Mouse (Mus musculus) adrenal gland, adult 2 months (tissue): ENCODE measurements at regions not wholly inside any gene's neighbourhood (a gene's known extent, or its start where the extent isn't known, plus 50 kb on each side); places are given as distances from the start of the nearest gene placed in this dataset.
A peak's percentile ranks its signal among the peaks of the same experiment; 100 is the strongest.

ENCODE experiments used
- DNase-seq: peaks from one replicate; pipeline ENCODE4 v3.0.0; 2021

DNA sequence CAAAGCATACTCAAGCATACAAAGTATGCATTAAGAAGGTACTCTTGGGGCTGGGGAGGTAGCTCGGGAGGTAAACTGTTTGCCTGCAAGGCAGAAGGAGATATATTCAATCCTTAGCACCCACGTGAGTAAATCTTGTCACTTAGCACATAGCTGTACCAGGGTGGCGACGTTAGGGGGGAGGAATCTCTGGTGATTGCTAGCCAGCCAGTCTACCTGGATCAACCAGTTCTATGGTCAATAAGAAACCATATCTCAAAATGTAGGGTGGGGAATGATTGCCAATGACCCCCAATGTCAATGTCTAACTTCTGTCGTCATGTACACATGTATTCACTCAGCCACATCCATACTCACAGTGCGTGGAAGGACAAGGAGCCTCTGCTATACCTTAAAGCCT, 214.5 kb downstream of the CK137956 start:
- DNase-seq, result no peak

DNA sequence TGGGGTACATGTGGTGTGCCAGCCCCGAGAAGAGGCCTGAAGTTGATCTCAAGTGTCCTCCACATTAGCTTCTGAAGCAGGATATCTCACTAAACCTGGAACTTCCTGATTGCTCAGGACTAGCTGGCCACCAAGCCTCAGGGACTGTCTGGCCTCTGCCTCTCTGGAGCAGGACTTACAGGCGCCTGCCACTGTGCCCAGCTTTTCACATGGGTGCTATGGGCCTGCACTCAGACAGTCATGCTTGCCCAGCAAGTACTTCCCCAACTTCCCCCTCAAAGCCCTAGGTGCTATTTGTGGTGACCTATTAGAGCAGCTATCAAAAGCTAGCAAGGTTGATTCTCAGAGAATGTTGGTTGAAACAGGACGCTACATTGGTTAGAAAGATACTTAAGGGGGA, 220.0 kb downstream of the CK137956 start:
- DNase-seq, result no peak

DNA sequence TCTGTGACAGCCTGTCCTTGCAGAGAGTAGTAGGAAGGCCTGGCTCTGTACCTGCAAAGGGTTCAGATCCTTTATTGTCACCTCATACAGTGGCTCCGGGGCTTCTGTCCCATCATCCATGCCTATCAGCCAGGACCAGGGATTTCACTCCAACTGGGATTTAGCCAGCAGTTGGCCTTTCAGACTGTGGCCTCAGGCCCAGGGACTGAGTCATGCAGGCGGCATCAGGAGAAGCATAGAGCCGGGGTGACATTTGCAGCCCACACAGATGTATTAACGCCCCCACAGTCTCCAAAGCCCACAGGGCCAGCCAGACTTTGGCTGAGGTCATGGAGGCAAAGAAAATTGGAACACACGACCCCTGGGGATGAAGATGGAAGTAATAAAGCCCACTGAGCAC, 222.9 kb downstream of the CK137956 start:
- DNase-seq, result peak; percentile 76

DNA sequence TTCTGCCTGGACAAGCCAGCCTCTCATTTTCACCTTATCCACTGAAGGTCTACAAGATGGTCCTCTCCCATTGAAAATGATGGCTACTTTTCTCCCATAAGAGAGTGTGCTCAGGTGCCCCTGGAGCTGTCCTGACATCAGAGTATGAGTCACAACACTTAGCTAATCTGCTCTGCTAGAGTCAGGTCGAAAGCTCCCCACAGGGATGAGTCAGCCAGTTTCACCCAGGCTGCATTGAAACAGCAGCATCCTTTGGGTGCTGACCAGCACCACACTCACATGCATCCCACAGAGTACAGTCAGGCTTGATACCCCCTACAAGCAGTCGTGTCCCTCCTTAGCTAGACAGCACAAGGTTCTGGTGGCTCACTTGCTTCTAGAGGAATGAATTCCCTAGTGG, 234.0 kb downstream of the CK137956 start:
- peak; percentile 55 for DNase-seq

DNA sequence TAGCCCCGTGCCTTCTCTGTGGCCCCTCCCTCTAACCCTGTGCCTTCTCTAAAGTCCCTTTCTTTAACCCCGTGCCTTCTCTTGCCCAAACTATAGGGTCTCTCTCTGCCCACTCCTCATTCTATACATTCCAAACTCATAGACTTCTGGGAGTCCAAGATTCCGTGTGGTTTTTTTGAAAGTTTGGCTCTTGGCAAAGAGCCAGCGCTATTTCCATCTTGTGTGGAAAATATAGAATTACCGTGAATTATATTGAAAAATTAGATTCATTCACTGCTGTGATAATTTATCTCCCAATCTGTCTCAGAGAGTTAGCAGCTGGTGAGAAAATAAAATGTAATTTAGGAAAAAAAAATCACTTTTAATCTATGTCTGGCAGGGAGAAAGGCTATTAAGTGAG, 234.6 kb downstream of the CK137956 start:
- DNase-seq, result no peak

DNA sequence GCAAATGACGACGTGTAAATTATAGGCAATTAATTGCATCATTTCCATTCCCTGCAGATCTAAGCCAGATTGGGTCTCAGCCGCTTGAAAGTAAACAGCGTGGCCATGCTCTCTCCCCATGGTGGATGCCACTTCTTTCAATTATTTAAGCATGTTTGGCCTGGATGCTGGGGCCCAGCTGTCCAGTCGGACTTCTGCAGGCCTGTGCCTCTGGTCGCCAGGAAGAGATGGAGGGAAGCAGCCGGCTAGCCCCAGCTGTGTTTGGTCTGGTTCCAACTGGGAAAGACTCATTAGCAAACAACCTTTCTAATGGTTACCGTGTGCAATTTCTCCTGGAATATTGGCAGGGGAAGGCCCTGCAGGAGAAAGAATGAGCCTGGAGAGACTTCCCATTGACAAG, 236.1 kb downstream of the CK137956 start:
- DNase-seq, result no peak

DNA sequence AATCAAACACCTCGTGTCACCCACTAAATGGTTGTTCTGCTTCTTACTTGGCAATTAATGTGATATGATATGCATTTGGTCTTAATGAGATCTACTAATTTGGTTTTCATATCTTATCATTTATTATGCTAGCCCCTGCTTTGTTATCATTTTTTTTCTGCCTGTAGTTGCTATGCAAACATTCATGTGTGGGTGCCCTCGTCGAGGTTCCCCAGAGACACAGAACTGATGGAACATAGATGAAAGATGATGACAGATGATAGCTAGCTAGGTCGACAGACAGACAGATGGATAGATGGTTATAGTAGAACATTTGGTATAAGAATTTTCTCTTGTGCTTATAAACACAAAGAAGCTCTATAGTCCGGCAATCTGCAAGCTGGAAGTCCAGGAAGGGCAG, 252.1 kb downstream of the CK137956 start:
- no peak for DNase-seq

DNA sequence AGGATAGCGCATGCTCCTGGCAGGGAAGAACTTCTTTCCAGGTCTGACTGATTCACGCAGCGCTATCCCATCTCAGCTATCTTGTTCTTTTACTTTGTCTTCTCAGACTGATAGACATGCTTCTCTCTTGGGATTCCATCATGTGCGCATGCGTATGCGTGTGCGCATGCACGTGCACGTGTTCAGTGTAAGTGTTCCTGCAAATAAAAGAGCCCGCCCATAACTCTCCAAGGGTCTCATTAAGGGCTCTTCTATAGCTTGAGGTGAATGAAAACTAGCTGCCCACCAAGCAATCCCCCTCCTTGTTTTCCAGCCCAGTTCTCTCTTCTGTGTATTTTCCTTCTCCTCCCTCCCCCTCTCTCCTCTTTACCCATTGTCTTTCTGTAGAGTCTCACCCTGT, 258.5 kb downstream of the CK137956 start:
- no peak for DNase-seq

DNA sequence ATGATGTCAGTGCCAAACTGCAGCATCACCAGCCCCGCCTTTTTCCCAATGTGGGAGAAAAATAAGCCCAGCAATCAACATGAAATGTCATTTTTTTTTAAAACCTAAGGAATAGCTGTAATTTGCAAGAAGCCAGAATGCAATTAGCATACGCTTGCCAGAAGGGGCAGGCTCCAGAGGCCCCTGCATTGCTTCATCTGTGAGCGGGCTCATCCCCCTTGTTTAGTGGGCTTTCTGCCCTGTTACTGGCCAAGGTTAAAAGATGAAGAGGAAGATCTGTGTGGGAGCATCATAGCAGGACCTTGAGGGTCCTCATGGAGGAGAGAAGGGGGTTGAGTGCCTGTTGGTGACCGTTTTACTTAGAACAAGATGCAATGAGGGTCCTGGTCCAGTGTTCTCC, 259.9 kb downstream of the CK137956 start:
- no peak for DNase-seq

DNA sequence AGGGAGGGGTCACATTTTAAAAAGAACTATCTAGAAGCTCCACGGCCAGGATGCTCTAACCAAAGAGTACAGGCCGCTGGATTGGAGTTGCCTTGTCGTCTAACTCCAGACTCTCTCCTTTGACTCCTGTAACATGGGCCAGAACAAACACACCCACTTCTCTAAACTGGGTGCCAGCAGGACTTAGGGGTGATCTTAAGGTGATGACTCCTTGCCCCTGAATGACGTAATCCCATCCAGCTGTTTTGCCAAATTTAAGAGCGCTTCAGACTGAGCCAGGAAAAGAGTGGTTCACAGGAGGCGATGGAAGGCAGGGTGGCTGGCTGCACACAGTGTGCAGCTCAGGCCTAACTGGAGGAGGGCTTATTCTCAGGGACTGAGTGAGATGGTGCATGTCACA, 261.0 kb downstream of the CK137956 start:
- DNase-seq, result no peak

DNA sequence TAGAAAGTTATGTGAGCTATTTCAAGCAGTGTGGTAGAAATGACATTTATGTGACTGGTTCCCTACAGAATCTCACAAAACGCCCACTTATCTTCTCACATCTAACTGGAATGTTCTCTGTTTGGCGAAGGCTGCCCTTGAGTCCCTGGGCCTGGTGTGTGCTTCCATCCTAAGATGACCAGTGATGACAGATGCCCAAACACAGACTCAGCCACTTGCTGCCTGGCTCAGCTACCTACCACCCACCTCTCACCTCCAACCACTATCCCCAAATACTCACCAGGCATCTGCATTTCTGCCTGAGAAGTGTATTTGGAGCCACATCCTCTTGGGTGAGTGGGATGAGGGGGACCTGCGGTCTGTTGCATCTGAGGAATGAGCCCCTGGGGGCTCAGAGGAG, 262.6 kb downstream of the CK137956 start:
- no peak for DNase-seq

DNA sequence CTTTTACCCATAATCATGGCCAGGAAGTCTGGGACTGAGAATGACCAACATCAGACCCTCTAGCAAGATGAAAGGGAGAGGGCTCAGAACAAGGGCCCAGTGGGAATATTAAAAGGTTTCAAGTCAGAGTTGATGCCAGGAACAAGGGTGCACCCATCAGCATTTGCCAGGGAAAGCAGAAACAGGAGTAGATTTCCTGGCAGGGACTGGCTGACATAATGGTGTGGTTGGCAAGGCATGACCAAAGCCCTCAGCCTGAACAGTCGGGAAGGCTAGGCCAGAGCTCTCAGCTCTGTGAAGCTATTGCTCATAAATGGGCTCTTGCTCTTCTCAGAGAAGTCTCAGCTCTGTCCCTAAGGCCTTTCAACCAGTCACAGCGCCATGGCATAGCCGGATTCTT, 263.6 kb downstream of the CK137956 start:
- DNase-seq, result no peak

DNA sequence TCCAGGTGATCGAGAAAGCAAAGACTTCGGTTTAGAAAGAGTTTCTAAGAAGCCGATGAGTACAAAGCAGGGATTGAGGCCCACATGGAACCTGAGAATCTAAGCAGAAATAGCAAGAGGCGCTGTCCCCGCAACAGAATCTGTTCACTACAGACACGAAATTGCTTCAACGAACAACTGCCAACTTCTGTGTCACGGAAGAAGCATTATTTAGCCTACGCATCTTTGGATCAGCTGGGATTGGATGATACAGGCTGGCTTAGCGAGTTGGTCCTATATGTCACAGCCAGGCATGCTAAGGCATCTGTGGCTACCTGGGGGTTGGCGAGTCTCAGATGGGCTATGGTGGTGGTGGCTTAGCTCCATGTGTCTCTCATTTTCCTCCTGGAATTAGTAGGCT, 269.1 kb downstream of the CK137956 start:
- DNase-seq, result no peak

DNA sequence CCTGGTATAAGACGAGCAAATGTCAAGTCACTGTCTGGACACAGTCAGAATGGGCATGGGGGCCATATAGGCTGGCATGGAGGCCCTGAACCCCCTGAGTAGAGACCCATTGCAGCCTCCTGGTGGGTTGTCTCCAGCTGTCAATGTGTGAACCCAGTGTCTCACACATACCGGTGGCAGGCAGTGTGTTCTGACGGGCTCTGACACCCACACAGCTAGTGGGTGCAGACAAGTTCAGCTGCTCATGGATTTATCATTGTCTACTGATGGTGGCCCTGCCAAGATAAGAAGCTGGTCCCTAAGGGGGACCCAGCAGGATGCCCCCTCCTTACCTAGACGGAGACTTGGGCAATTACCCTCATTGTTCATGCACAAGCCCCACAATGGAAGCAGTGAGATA, 280.8 kb downstream of the CK137956 start:
- DNase-seq, result no peak

DNA sequence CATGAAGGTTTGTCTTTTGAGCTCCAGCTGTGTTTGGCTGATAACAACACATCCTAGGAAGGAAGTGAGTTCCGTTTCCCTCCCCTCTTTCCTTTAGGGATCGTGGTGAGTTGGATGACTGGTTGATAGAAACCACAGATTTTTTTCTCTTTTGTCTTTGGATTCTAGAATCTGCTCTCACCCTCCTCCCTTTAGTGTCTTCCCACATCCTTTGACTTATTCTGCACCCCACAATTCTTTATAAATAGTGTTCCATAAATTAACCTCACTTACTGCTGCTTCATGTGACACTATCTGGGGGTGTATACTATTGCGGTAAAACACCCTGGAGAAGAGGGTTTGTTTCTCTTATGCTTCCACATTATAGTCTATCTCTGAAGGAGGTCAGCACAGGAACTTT, 285.7 kb downstream of the CK137956 start:
- no peak for DNase-seq

DNA sequence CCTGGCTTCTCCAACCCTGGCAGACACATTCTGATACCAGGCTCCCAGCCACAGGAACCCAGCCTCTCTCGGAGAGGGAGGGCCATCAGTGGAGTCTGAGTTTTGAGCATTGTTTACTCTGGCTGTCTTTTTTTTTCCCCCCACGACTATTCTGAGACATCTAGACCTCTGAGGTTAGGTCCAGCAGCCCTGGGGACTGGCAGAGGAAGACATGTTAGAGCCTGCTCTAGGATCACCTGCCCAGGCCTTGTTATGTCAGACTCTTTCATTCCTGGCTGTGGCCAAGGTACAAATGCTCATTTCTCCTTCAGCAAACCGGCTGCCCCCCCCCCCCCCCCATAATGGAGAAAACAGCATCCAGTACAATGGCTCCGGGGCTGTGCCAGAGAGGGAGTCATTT, 291.4 kb downstream of the CK137956 start:
- DNase-seq, result no peak

DNA sequence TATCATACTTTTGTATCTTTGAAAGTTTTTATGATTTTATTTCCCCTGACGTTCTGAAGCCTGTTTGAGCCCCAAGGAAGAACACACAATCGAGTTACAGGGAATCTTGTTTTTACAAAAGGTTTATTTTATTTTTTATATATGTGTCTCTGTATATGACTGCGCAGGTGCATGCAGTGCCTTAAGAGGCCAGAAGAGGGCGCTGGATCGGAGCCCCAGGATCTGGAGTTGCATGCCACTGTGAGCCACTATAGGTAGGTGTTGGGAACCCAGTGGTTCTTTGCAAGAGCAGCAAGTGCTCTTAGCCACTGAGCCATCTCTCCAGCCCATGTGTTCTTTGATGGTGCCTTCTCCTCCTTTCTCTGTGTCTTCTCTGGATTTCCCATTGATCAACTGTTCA, 292.3 kb downstream of the CK137956 start:
- no peak for DNase-seq

DNA sequence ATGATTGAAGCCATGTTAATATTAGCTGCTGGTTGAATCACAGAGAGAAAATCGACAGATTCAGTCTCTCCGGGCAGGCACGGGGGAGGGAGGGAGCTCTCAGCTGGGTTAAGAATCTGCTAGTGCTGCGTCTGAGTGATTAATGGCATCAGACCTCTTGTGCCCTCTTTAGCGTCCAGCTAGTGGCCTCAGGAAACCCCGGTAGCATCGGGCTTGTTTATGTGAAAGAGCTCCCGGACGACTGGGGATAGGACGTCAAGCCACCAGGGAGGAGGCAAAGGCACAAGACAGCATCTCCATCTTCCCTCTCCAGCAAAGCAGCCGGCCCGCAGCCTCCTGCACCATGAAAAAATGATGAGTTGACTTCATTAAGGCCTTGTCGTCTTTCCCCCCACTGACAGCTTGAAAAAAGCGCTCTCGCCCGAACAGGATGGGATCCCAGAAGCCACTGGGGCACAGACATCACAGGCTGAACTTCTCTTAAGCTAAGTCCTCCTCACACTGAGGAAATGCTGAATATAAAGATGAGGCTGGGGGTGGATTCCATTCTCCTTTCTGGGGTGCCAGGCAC, 294.9 kb downstream of the CK137956 start:
- peak; percentile 20 for DNase-seq

DNA sequence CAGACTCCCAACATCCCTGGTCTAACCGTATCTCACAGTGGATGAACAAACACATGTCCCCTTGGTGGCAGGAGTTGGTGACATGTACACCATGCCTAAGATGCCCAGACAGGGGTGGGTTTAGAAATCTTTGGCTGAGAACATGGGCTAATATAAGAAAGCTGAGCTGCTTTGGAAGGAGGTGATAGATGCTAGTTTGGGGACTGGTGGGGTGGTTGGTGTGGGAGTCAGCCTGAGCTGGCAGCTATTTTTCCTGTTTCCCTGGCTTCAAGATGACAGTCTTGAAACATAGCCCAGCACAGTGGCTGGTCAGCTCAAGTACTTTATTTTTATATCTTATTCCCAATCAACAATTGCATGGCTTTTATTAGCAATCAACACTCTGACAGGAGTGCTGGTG, 302.0 kb upstream of the Gjb5 start:
- DNase-seq, result no peak

DNA sequence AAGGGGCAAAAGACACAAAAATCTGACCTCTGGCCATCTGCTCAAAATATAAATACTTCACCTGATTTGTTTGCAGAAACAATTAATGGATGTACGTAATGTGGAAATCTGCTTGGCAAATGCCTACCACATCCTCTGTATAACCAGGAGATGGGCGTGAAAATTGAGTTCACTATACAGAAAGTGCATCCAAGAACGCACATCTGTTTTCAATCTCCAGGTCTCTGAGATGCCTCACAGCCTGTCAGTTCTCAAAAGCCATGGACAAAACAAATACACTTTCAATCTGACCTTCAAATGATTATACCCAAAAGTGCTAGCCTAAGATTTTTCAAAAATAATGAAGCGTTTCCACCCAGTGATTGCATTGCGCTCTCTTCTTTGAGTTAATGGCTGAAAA, 293.6 kb upstream of the Gjb5 start:
- no peak for DNase-seq

DNA sequence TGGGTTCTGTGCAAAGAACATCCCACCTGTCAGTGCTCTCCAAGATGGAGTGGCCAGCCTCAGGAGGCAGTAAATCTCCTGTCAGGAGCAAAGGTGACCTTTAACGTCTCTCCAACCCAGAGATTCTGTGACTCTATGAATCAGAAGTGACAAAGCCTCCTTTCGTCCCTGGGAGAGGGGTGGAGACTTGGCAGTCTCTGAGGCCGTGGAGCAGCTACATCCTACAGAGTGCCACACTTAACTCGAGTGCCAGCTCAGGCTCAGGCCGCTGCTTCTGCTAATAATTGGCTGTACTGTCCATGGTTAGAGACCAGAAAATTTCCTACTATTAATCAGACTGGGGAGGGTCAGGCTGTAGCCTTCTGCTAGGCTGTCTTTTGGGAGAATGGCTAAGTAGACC, 290.0 kb upstream of the Gjb5 start:
- peak; percentile 89 for DNase-seq

DNA sequence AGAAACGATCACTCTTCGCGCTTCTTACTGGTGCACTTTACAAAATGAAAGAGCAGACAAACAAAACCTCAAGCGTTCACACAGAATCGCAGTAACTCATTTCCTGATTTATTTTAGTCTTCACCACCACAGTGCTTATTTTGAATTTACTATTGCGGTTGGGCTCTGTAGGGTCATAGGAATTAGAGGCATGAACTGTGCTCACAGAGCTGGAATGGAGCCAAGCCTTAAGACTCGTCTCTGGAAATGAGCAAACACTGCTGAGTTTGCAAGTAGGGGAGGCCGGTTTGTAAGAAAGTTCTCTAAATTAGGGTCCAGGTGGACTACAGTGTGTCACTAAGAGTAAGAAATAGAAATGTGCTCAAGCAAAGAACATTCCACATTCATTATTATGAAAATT, 289.2 kb upstream of the Gjb5 start:
- DNase-seq, result no peak

DNA sequence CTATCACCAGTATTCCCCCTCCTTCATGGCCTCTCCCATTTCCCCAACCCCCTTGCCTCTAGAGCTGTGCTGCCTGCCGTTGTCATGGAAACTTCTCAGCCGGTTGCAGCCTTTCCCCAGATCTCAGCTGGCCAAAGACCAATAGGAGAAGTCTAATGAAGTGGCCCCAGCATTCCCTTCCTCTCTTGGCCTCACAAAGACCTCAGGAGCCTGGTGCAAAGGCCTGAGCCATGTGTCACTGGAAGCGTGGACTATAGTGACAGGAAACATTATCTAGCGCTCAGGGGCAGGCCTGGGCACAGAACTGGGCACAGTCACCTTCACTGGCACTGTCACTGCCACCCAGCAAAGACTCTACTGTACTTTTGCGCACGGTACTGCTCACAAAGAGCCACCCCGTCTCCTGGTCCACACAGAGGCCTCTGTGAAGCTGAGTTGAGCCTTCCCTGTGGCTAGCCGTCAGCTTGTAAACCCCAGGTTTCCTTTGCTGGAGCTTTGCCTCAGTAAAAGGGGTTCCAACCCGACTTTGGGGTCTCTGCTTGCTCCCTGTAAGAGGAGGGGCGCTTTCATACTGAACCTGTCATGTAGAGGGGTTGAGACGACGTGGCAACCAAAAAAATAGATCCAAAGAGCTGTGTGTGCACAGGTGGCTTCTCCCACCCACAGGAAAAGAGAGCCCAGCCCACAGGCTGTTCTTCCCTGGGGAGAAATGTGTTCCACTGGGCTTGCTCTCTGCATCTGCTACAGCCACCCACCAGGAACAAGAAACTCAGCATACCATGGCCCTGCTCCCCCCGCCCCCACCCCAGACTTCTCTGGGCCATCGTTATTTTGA, 282.5 kb upstream of the Gjb5 start:
- no peak for DNase-seq

DNA sequence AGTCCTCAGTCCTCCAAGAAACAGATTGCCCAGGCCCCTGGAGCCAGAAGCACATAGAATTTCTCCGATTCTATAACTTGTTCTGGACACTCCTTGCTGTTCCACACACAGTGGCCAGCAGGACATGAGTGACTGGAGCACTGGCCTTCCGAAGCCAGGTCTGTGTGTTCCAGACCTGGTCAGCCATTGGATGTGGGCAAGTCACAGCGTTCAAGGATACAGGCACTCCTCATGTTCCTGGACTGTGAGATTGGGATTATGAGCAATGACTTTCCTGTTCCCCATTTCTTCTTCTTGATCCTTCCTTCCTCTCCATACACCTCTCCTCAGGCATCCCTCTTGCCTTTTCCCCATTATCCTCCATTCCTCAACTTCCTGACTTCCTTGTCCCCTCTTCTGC, 281.8 kb upstream of the Gjb5 start:
- no peak for DNase-seq
